Mouse (Mus musculus): ENCODE results near the gene Nr6a1. TPM values are rescaled to one million over a fixed set of nuclear protein-coding genes. Genes with fewer than 3 reads are reported as not detected.
A peak's percentile ranks its signal among the peaks of the same experiment; 100 is the strongest.

The Nr6a1 gene
- polyA plus RNA-seq, 1 experiment from 2014 or later = 1.9 TPM

DNA sequence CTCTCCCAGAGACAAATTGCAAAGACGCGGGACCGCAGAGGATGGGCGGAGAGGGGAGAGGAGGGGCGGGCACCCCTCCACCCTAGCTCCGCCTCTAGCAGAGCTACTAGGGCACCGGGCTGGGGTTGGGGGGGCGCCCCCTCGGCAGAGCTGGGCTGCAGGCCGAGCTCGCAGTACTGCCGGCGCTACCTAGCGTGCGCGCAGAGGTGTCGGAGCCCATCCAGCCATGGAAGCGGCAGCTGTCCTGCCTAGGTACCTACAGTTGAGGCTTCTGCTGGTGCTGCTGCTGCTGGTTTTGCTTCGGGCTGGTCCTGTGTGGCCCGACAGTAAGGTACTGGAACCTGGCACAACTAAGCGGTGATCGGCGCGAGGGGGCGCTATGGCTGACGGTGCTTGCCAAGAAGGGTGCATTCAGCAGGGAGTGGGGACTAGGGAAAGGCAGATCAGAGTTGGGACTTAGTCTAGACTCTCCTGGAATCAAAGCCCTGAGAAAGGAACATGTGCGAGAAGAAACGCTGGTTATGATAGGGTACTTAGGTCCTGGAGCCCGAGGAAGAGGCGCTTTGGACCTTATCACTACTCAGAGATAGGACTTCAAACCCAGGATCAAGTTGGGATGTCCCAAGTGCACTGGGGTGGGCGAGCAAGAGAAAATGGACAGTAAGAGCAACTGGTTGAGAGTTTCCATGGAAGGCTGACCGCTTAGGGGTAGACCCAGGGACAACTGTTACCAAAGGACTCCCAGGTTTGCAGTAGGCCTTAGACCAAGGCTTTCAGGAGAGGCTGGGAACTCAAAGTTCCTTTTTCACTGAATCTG is 4.6 kb upstream of the Nr6a1 start, which contains the start of gene Olfml2a:
Gene Olfml2a, plus strand, starts transcription at position 128 of the 817 bp plus-strand sequence.
- peak; percentile 55; the same call in 1 of the 2 replicates for ATAC-seq (replicated peaks; ENCODE audit: insufficient number of reproducible peaks, low FRiP score, low TSS enrichment)
- no peaks in the 10 kb centered on the region for H3K9me3 ChIP-seq (replicated peaks; ENCODE audit: control insufficient read depth, low read length)
- H3K4me1 ChIP-seq (ENCODE audit: control insufficient read depth, insufficient read depth, low read length) = peaks cover 18% of the 10 kb centered on the region
- peak within 1 kb of the TSS; percentile 48 for H3K4me3 ChIP-seq (ENCODE audit: low read depth, low read length)
- no peak within 1 kb of the TSS for H3K27ac ChIP-seq (ENCODE audit: low read depth, low read length)
- H3K9ac ChIP-seq (ENCODE audit: low read depth, low read length) = peak within 1 kb of the TSS; percentile 67
- 4% methylated on average over 31 of the region's 32 CpGs for WGBS (ENCODE audit: insufficient replicate concordance)
- H3K4me2 ChIP-seq = peak within 1 kb of the TSS; percentile 93
- 0 out of 2 replicates have a peak, but pooled peaks cover 2% of the 10 kb centered on the region for H3K27me3 ChIP-seq (ENCODE audit: control insufficient read depth, insufficient read depth, low read length)
- no peaks in the 10 kb centered on the region for H3K36me3 ChIP-seq (ENCODE audit: control insufficient read depth, insufficient read depth, low read length)

GRCm38 (mm10) chr2:38930269-38930668 is 2.8 kb upstream of the Nr6a1 start:
- WGBS (ENCODE audit: insufficient replicate concordance) = 51% methylated on average over 2 of the region's 2 CpGs
- no peak overlapping the region for H3K4me2 ChIP-seq

DNA sequence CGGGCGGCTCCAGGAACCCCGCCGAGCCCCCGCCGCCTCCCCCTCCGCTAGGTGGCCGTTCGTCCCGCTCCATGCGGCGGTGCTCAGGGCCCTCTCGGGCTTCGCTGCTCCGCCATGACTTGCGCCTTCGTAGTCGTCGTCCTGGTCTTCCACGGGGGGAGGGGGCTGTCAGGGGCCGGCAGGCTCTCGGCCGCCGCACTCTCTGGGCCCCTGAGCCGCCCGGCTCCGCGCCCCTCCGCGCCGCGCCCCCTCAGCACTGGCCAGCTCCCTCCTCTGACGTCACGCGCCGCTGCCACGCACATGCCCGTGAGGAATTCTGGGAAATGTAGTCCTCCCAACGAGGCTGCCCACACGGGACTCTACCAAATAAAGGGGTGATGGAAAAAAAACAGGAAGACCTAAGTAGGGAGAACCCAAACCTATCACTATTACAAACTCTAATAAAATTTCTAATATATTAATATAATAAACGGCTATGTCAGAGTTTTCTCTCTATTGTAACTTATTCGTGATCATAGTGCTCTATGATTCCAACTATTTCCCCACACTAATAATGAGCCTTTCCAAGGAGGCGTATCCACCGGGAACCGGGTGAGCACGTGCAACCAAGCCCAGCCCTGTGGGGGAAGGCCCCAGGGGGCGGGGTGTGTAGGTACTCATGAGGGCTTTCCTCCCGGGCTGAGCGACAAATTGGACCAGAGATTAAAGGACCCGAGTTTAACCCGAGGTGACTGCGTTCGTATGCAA is 1.2 kb downstream of the Nr6a1 start:
- no peaks in the 10 kb centered on the region for H3K36me3 ChIP-seq (ENCODE audit: control insufficient read depth, insufficient read depth, low read length)
- peak overlapping the region; percentile 87 for H3K4me3 ChIP-seq (ENCODE audit: low read depth, low read length)
- H3K27ac ChIP-seq (ENCODE audit: low read depth, low read length) = no peak overlapping the region
- ATAC-seq (replicated peaks; ENCODE audit: insufficient number of reproducible peaks, low FRiP score, low TSS enrichment) = peak; percentile 96
- H3K4me1 ChIP-seq (ENCODE audit: control insufficient read depth, insufficient read depth, low read length) = no peaks in the 10 kb centered on the region
- peak overlapping the region; percentile 85 for H3K4me2 ChIP-seq
- H3K9me3 ChIP-seq (replicated peaks; ENCODE audit: control insufficient read depth, low read length) = no peaks in the 10 kb centered on the region
- H3K9ac ChIP-seq (ENCODE audit: low read depth, low read length) = peak overlapping the region; percentile 74
- no peaks in the 10 kb centered on the region for H3K27me3 ChIP-seq (ENCODE audit: control insufficient read depth, insufficient read depth, low read length)
- under 1% methylated on average over 43 of the region's 53 CpGs for WGBS (ENCODE audit: insufficient replicate concordance)

More at GRCm38 (mm10) chr2:38930269-38930668, 2.8 kb upstream of the Nr6a1 start:
- no peak overlapping the region for H3K27ac ChIP-seq (ENCODE audit: low read depth, low read length)
- no peaks in the 10 kb centered on the region for H3K9me3 ChIP-seq (replicated peaks; ENCODE audit: control insufficient read depth, low read length)
- H3K4me3 ChIP-seq (ENCODE audit: low read depth, low read length) = no peak overlapping the region
- no peaks in the 10 kb centered on the region for H3K36me3 ChIP-seq (ENCODE audit: control insufficient read depth, insufficient read depth, low read length)
- no peak overlapping the region for H3K9ac ChIP-seq (ENCODE audit: low read depth, low read length)
- peaks cover 18% of the 10 kb centered on the region for H3K4me1 ChIP-seq (ENCODE audit: control insufficient read depth, insufficient read depth, low read length)
- 0 out of 2 replicates have a peak, but pooled peaks cover 2% of the 10 kb centered on the region for H3K27me3 ChIP-seq (ENCODE audit: control insufficient read depth, insufficient read depth, low read length)
- ATAC-seq (replicated peaks; ENCODE audit: insufficient number of reproducible peaks, low FRiP score, low TSS enrichment) = no peak

- Histone ChIP-seq H3K9me3 (replicated peaks; ENCODE audit: control insufficient read depth, low read length) (no peaks in the 10 kb centered on the region), H3K4me2 (peak overlapping the region; percentile 85), H3K4me3 (ENCODE audit: low read depth, low read length) (peak overlapping the region; percentile 87), H3K4me1 (ENCODE audit: control insufficient read depth, insufficient read depth, low read length) (no peaks in the 10 kb centered on the region), H3K27me3 (ENCODE audit: control insufficient read depth, insufficient read depth, low read length) (no peaks in the 10 kb centered on the region), H3K36me3 (ENCODE audit: control insufficient read depth, insufficient read depth, low read length) (no peaks in the 10 kb centered on the region), H3K27ac (ENCODE audit: low read depth, low read length) (no peak overlapping the region), H3K9ac (ENCODE audit: low read depth, low read length) (peak overlapping the region; percentile 74)
- peak; percentile 56 for ATAC-seq (replicated peaks; ENCODE audit: insufficient number of reproducible peaks, low FRiP score, low TSS enrichment)
- under 1% methylated on average over 49 of the region's 51 CpGs for WGBS (ENCODE audit: insufficient replicate concordance)
Observed at GRCm38 (mm10) chr2:38925171-38926080, 2.1 kb downstream of the Nr6a1 start.

- no peak overlapping the region for H3K9ac ChIP-seq (ENCODE audit: low read depth, low read length)
- peak overlapping the region; percentile 87 for H3K4me3 ChIP-seq (ENCODE audit: low read depth, low read length)
- WGBS (ENCODE audit: insufficient replicate concordance) = 12% methylated on average over 10 of the region's 10 CpGs
- no peak for ATAC-seq (replicated peaks; ENCODE audit: insufficient number of reproducible peaks, low FRiP score, low TSS enrichment)
- no peaks in the 10 kb centered on the region for H3K4me1 ChIP-seq (ENCODE audit: control insufficient read depth, insufficient read depth, low read length)
- H3K9me3 ChIP-seq (replicated peaks; ENCODE audit: control insufficient read depth, low read length) = no peaks in the 10 kb centered on the region
- peak overlapping the region; percentile 85 for H3K4me2 ChIP-seq
- no peak overlapping the region for H3K27ac ChIP-seq (ENCODE audit: low read depth, low read length)
- H3K27me3 ChIP-seq (ENCODE audit: control insufficient read depth, insufficient read depth, low read length) = no peaks in the 10 kb centered on the region
- no peaks in the 10 kb centered on the region for H3K36me3 ChIP-seq (ENCODE audit: control insufficient read depth, insufficient read depth, low read length)
Observed at GRCm38 (mm10) chr2:38924571-38924970, 2.9 kb downstream of the Nr6a1 start.

DNA sequence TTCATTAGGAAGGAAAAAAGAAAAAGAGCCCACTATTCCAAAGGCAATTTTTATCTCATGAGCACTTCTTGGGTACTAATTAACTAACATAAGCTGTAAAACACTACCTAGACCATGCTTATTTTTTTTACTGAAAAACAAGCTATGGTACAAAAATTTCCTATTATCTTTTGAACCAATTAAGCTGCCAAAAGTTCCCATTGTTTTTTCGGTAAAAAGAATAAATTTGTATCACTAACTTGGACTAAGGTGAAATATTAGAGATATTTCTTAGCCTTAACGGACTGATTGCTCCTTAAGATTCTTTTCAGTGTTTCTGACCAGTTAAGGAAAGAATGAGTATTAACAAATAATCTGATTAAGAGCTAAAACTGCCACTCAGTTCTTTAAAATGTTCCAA is 3.6 kb downstream of the Nr6a1 start:
- no peak overlapping the region for H3K9ac ChIP-seq (ENCODE audit: low read depth, low read length)
- no peaks in the 10 kb centered on the region for H3K27me3 ChIP-seq (ENCODE audit: control insufficient read depth, insufficient read depth, low read length)
- H3K9me3 ChIP-seq (replicated peaks; ENCODE audit: control insufficient read depth, low read length) = no peaks in the 10 kb centered on the region
- no peak overlapping the region for H3K27ac ChIP-seq (ENCODE audit: low read depth, low read length)
- no peaks in the 10 kb centered on the region for H3K4me1 ChIP-seq (ENCODE audit: control insufficient read depth, insufficient read depth, low read length)
- H3K4me2 ChIP-seq = no peak overlapping the region
- 58% methylated on average over 2 of the region's 2 CpGs for WGBS (ENCODE audit: insufficient replicate concordance)
- ATAC-seq (replicated peaks; ENCODE audit: insufficient number of reproducible peaks, low FRiP score, low TSS enrichment) = no peak
- no peaks in the 10 kb centered on the region for H3K36me3 ChIP-seq (ENCODE audit: control insufficient read depth, insufficient read depth, low read length)
- H3K4me3 ChIP-seq (ENCODE audit: low read depth, low read length) = no peak overlapping the region

- H3K27me3 ChIP-seq (ENCODE audit: control insufficient read depth, insufficient read depth, low read length) = no peaks in the 10 kb centered on the region
- no peak overlapping the region for H3K9ac ChIP-seq (ENCODE audit: low read depth, low read length)
- no peak for ATAC-seq (replicated peaks; ENCODE audit: insufficient number of reproducible peaks, low FRiP score, low TSS enrichment)
- 44% methylated on average over 3 of the region's 3 CpGs for WGBS (ENCODE audit: insufficient replicate concordance)
- H3K4me3 ChIP-seq (ENCODE audit: low read depth, low read length) = no peak overlapping the region
- no peak overlapping the region for H3K4me2 ChIP-seq
- H3K27ac ChIP-seq (ENCODE audit: low read depth, low read length) = no peak overlapping the region
- H3K9me3 ChIP-seq (replicated peaks; ENCODE audit: control insufficient read depth, low read length) = no peaks in the 10 kb centered on the region
- H3K4me1 ChIP-seq (ENCODE audit: control insufficient read depth, insufficient read depth, low read length) = no peaks in the 10 kb centered on the region
- H3K36me3 ChIP-seq (ENCODE audit: control insufficient read depth, insufficient read depth, low read length) = no peaks in the 10 kb centered on the region
Observed at GRCm38 (mm10) chr2:38923471-38923870, 4.0 kb downstream of the Nr6a1 start.

GRCm38 (mm10) chr2:38921374-38921773 is 6.1 kb downstream of the Nr6a1 start:
- no peak overlapping the region for H3K9ac ChIP-seq (ENCODE audit: low read depth, low read length)
- H3K4me1 ChIP-seq (ENCODE audit: control insufficient read depth, insufficient read depth, low read length) = no peaks in the 10 kb centered on the region
- 39% methylated on average over 1 of the region's 1 CpGs for WGBS (ENCODE audit: insufficient replicate concordance)
- no peak overlapping the region for H3K4me2 ChIP-seq
- no peak for ATAC-seq (replicated peaks; ENCODE audit: insufficient number of reproducible peaks, low FRiP score, low TSS enrichment)
- H3K27ac ChIP-seq (ENCODE audit: low read depth, low read length) = no peak overlapping the region
- no peaks in the 10 kb centered on the region for H3K27me3 ChIP-seq (ENCODE audit: control insufficient read depth, insufficient read depth, low read length)
- no peak overlapping the region for H3K4me3 ChIP-seq (ENCODE audit: low read depth, low read length)
- no peaks in the 10 kb centered on the region for H3K9me3 ChIP-seq (replicated peaks; ENCODE audit: control insufficient read depth, low read length)
- H3K36me3 ChIP-seq (ENCODE audit: control insufficient read depth, insufficient read depth, low read length) = no peaks in the 10 kb centered on the region

All from heart, embryonic 11.5 days (tissue).